Mouse (Mus musculus): Measurements from ENCODE around the gene Tmem72. TPM values are rescaled to one million over a fixed set of nuclear protein-coding genes. Genes with fewer than 3 reads are reported as not detected.

Tmem72 gene
- polyA plus RNA-seq, 1 experiment from 2014 or later, result 1.7 TPM

DNA sequence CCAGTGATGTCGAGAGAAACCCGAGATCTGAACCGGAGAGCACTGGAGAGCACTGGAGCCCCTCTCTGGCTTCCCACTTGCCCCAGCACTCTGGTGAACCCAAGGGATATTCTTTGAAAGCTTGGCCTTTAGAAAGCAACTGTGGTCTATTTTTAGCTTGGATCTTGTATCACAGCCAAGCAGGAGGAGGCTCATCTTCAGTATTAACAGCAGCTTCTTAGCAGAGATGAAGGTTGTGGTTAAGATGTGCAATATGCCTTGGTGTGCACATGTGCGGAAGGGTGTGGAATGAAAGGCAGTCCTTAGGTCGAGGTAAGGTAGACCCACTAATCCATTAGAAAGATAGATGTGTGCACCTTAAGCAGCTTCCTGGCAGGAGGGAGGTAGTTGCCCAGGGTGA, 2.1 kb downstream of the Tmem72 start:
- H3K4me1 ChIP-seq (replicated peaks), result no peaks in the 10 kb centered on the region
- no peak overlapping the region for H3K27ac ChIP-seq (replicated peaks)
- no peaks in the 10 kb centered on the region for H3K9me3 ChIP-seq
- H3K4me2 ChIP-seq, result no peak overlapping the region
- no peaks in the 10 kb centered on the region for H3K36me3 ChIP-seq
- ATAC-seq (ENCODE audit: low FRiP score, low read depth), result no peak
- H3K4me3 ChIP-seq, result no peak overlapping the region
- no peak overlapping the region for H3K9ac ChIP-seq
- no peaks in the 10 kb centered on the region for H3K27me3 ChIP-seq
- 86% methylated on average over 5 of the region's 5 CpGs for WGBS

DNA sequence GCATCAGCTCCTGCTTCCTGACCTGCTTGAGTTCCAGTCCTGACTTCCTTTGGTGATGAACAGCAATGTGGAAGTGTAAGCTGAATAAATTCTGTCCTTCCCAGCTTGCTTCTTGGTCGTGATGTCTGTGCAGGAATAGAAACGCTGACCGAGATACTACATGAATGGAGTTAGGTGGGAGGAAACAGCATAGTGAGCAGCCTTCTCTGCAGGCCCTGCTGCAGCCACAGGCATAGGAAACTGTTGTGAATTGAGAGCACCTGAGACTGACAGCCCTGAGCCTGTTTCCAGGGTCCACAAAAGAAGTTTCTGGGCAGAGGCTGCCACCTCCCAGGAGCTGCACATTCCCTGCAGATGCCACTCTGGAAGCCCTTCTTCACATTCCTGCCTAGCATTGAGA, 2.7 kb downstream of the Tmem72 start:
- 93% methylated on average over 3 of the region's 3 CpGs for WGBS
- Histone ChIP-seq H3K4me2 (no peak overlapping the region), H3K27ac (replicated peaks) (no peak overlapping the region), H3K27me3 (no peaks in the 10 kb centered on the region), H3K9ac (no peak overlapping the region), H3K4me1 (replicated peaks) (no peaks in the 10 kb centered on the region), H3K36me3 (no peaks in the 10 kb centered on the region), H3K9me3 (no peaks in the 10 kb centered on the region), H3K4me3 (no peak overlapping the region)
- ATAC-seq (ENCODE audit: low FRiP score, low read depth), result no peak

DNA sequence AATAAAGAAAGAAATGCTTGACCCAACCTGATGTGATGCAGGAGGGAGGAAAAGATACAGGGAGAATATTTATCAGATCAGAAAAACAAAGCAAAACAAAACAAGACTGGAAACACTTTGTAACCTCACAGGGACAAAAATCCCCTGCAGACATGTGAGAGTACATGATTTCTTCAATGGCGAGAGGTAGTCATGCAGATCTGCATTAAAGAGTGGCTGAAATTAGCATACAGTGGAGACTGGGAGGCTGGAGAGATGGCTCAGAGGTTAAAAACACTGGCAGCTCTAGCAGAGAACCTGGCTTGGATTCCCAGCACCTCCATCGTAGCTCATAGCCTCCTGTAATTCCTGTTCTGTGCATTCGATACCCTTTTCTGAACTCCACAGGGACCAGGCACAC, 4.2 kb downstream of the Tmem72 start:
- Histone ChIP-seq H3K27ac (replicated peaks) (no peak overlapping the region), H3K4me2 (no peak overlapping the region), H3K36me3 (no peaks in the 10 kb centered on the region), H3K4me1 (replicated peaks) (no peaks in the 10 kb centered on the region), H3K27me3 (no peaks in the 10 kb centered on the region), H3K9ac (no peak overlapping the region), H3K4me3 (no peak overlapping the region), H3K9me3 (no peaks in the 10 kb centered on the region)
- no peak for ATAC-seq (ENCODE audit: low FRiP score, low read depth)
- WGBS, result 87% methylated on average over 3 of the region's 3 CpGs

DNA sequence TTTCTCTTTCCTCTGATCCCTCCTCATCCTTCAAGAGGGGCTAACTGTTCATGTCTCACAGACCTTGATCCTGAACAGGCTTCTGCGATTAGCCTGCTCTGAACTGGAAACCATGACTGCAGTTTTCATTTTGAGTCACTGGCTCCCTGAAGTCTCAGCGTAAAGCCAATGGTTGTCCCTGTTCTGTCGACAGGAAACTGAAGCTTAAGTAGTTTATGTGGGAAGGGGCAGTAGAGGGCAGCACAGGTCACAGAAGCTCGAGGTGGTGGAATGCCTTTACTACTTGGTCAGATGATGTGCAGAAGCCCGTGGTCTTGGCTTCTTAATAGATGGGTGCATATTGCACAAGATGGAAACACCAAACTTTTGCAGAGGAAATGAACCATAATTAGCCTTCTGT, 4.7 kb downstream of the Tmem72 start:
- H3K36me3 ChIP-seq, result no peaks in the 10 kb centered on the region
- H3K9ac ChIP-seq, result no peak overlapping the region
- 35% methylated on average over 5 of the region's 5 CpGs for WGBS
- no peak overlapping the region for H3K27ac ChIP-seq (replicated peaks)
- H3K9me3 ChIP-seq, result no peaks in the 10 kb centered on the region
- H3K4me1 ChIP-seq (replicated peaks), result no peaks in the 10 kb centered on the region
- no peak overlapping the region for H3K4me2 ChIP-seq
- H3K27me3 ChIP-seq, result no peaks in the 10 kb centered on the region
- H3K4me3 ChIP-seq, result no peak overlapping the region
- ATAC-seq (ENCODE audit: low FRiP score, low read depth), result no peak

DNA sequence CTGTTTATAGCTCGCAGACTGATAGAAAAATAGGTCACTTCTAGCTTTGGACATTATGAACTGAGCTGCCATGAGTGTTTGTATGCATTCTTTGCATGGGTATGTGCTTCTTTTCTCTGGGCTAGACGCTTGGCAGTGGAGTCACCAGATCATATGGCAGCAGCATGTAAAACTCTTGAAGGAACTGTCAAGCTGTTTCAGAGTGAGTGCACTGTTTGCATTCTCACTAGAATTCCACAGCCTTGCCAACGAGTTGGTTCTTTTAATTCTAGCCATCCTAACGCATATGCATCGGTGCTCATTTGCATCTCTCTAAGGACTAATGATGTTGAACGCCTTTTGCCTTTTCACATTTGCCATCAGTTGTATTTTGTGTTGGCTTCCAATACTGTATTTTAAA, 12.4 kb downstream of the Tmem72 start:
- H3K4me3 ChIP-seq, result no peak overlapping the region
- H3K9ac ChIP-seq, result no peak overlapping the region
- no peak overlapping the region for H3K4me2 ChIP-seq
- no peak for ATAC-seq (ENCODE audit: low FRiP score, low read depth)
- no peaks in the 10 kb centered on the region for H3K4me1 ChIP-seq (replicated peaks)
- WGBS, result 39% methylated on average over 6 of the region's 6 CpGs
- no peaks in the 10 kb centered on the region for H3K36me3 ChIP-seq
- H3K9me3 ChIP-seq, result no peaks in the 10 kb centered on the region
- H3K27ac ChIP-seq (replicated peaks), result no peak overlapping the region
- no peaks in the 10 kb centered on the region for H3K27me3 ChIP-seq

DNA sequence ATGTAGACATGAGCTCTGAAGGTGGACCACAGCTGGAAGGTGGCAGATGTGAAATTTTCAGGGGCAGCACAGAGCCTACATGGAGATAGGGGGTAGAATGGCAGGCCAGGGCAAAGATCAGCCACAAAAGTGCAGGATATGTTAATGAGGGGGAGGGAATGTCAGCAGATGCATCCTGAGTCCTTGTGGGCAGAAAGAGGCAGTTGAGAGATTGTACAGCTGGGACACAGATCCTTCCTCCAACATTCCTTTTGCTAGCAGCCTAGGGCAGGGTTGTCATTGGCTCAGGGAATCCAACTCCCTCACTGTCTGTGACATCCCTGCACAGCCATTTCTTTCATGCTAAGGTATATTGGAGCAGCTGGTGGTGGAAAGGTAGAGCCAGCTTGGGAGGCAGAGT, 15.9 kb downstream of the Tmem72 start:
- H3K9ac ChIP-seq, result no peak overlapping the region
- no peaks in the 10 kb centered on the region for H3K9me3 ChIP-seq
- no peaks in the 10 kb centered on the region for H3K27me3 ChIP-seq
- H3K4me3 ChIP-seq, result no peak overlapping the region
- no peak overlapping the region for H3K4me2 ChIP-seq
- H3K4me1 ChIP-seq (replicated peaks), result no peaks in the 10 kb centered on the region
- no peaks in the 10 kb centered on the region for H3K36me3 ChIP-seq
- ATAC-seq (ENCODE audit: low FRiP score, low read depth), result no peak
- H3K27ac ChIP-seq (replicated peaks), result no peak overlapping the region

DNA sequence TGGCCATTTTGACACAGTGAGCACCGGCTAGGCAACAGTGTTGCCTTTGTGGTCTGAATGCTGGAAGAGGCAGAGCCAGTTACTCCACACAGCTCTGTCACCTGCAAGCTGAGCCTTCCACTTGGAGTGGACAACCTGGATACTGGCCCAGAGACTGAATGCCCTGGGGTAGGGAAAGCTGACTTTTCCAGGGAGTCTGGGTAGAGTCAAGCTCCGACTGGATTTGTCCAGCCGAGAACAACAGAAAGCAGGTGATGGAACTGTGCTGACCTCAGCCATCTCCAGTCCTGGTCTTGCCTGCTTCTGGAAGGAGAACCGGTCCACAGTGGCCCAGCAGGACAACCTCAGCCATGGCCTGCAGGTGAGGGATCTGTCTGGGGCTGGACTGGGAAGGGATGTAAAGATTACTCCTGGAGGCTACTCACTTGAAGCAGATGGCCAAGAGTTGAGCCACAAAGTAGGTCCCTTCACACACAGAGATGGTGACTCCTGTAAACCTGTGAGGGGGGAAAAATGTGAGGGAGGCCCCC, 18.8 kb downstream of the Tmem72 start:
- Histone ChIP-seq H3K4me1 (replicated peaks) (no peaks in the 10 kb centered on the region), H3K36me3 (no peaks in the 10 kb centered on the region), H3K27ac (replicated peaks) (no peak overlapping the region), H3K4me3 (no peak overlapping the region), H3K4me2 (no peak overlapping the region), H3K27me3 (no peaks in the 10 kb centered on the region), H3K9me3 (no peaks in the 10 kb centered on the region), H3K9ac (no peak overlapping the region)
- ATAC-seq (ENCODE audit: low FRiP score, low read depth), result no peak
- WGBS, result 93% methylated on average over 4 of the region's 4 CpGs

DNA sequence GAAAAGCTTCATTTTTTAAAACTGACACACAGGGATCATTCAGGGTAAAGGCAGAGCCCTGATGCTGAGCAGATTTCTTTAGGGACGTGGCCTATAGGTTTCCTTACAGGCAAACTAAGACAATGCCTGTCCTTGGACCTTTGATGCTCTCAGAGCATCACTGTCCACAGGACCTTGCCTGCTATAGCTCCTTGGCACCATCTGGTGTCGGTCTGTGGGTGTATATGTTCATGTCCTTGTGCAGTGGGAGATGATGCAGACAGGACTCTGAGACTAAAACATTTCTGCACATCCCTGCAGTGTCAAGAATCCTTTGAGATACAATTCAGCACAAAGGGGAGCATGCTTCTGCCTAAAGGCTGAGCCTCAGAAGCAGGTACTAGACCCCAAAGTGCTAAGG, 19.3 kb downstream of the Tmem72 start:
- no peak overlapping the region for H3K4me2 ChIP-seq
- H3K4me1 ChIP-seq (replicated peaks), result no peaks in the 10 kb centered on the region
- H3K4me3 ChIP-seq, result no peak overlapping the region
- no peak overlapping the region for H3K27ac ChIP-seq (replicated peaks)
- no peak for ATAC-seq (ENCODE audit: low FRiP score, low read depth)
- no peaks in the 10 kb centered on the region for H3K9me3 ChIP-seq
- H3K9ac ChIP-seq, result no peak overlapping the region
- no peaks in the 10 kb centered on the region for H3K27me3 ChIP-seq
- WGBS, result 70% methylated on average over 2 of the region's 2 CpGs
- no peaks in the 10 kb centered on the region for H3K36me3 ChIP-seq

DNA sequence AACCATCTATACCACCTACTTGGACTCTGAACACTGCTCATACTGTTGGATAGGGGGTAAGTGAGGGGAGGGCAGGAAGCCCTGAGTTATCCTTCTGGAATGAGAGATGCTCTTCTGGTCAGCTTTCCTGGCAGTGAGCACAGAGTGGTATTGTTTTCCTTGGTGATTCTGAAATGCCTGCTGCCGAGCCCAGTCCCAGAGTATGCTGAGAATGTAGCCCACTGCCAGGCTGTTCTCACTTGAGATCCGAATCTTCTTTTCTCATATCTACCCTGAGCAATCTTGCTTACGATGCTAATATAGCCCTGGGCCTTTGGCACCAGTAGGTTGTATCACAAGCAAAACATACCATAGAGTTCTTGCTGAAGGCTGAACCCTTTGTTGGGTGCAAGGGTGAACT, 22.4 kb downstream of the Tmem72 start:
- 72% methylated on average over 3 of the region's 3 CpGs for WGBS
- no peaks in the 10 kb centered on the region for H3K4me1 ChIP-seq (replicated peaks)
- H3K4me2 ChIP-seq, result no peak overlapping the region
- no peak for ATAC-seq (ENCODE audit: low FRiP score, low read depth)
- H3K36me3 ChIP-seq, result no peaks in the 10 kb centered on the region
- no peak overlapping the region for H3K4me3 ChIP-seq
- no peak overlapping the region for H3K9ac ChIP-seq
- no peaks in the 10 kb centered on the region for H3K9me3 ChIP-seq
- no peak overlapping the region for H3K27ac ChIP-seq (replicated peaks)
- no peaks in the 10 kb centered on the region for H3K27me3 ChIP-seq

DNA sequence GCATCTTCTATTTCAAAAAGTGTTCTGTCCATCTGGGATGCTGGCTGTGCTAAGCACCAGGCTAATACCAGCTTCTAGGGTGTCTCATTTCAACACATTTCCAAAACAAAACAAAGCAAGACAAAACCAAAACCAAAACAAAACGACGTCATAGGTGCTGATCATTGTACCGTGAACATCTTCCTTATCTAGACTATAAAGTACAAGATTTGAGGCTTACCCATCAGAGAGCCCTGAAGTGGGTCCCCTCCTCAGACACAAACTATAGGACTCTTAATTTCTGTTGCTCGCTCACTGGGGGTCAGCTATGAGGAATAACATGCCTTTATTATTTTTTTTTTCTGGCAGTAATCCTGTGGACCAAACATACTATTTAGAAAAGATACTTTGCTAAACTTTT, 23.1 kb downstream of the Tmem72 start:
- no peak overlapping the region for H3K4me3 ChIP-seq
- no peaks in the 10 kb centered on the region for H3K4me1 ChIP-seq (replicated peaks)
- H3K27me3 ChIP-seq, result no peaks in the 10 kb centered on the region
- 91% methylated on average over 4 of the region's 4 CpGs for WGBS
- no peak overlapping the region for H3K27ac ChIP-seq (replicated peaks)
- no peaks in the 10 kb centered on the region for H3K9me3 ChIP-seq
- H3K4me2 ChIP-seq, result no peak overlapping the region
- H3K36me3 ChIP-seq, result no peaks in the 10 kb centered on the region
- no peak overlapping the region for H3K9ac ChIP-seq
- ATAC-seq (ENCODE audit: low FRiP score, low read depth), result no peak

DNA sequence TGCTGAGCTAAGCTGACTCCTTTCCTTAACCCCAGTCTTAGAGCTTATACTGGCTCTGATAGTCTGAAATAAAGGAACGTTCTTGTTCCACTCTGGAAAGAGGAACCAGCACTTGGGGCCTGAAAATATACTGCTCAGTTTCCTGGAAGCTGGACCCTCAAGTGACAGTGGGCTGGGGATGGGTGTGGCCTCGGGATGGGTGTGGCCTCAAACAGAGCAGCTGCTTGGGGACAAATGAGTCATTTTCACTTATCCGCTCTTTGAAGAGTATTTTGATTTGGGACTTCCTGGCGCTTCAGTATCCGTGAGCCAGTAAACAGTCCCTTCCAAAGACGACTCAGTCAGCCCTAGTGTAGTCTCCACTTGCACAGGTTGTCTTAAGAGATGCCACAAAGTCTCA, 34.4 kb downstream of the Tmem72 start:
- no peak overlapping the region for H3K4me3 ChIP-seq
- H3K4me2 ChIP-seq, result no peak overlapping the region
- no peak for ATAC-seq (ENCODE audit: low FRiP score, low read depth)
- no peak overlapping the region for H3K9ac ChIP-seq
- no peaks in the 10 kb centered on the region for H3K4me1 ChIP-seq (replicated peaks)
- no peaks in the 10 kb centered on the region for H3K9me3 ChIP-seq
- H3K36me3 ChIP-seq, result no peaks in the 10 kb centered on the region
- 66% methylated on average over 6 of the region's 6 CpGs for WGBS
- H3K27ac ChIP-seq (replicated peaks), result no peak overlapping the region
- no peaks in the 10 kb centered on the region for H3K27me3 ChIP-seq

DNA sequence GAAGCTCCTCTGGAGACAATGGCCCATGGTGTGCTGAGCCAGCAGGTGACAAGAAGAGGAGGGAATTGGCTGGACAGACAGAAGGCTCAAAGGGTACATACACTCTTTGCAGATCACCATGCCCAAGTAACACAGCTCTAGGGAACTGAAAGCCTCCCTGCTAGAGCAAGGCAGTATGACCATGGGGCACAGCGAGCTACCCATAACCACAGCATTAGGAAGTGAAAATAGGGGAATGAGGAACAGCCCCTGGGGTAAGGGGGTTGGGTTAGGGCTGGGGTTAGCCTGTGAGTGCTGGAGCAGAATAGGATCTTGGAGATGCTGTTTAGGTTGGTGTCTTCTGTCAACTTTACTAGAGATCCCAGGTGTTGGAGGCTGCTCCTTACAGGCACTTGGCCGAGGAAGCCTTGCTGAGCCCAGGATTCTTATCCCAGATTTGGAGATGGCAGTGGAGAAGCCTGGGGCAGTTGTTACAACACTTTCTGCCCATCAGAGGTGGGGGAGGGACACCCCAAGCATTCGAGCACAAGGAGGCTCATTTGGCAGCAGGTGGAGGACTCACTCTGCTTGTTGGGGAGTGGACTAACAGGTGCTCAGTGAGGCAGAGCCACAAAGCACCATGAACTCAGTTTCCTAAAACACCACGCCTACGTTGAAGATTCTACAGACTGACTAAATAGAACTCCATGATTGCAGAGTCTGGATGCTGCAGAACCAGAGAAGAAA, 37.0 kb downstream of the Tmem72 start:
- Histone ChIP-seq H3K9ac (no peak overlapping the region), H3K27ac (replicated peaks) (no peak overlapping the region), H3K4me1 (replicated peaks) (no peaks in the 10 kb centered on the region), H3K4me2 (no peak overlapping the region), H3K36me3 (no peaks in the 10 kb centered on the region), H3K27me3 (no peaks in the 10 kb centered on the region), H3K9me3 (no peaks in the 10 kb centered on the region), H3K4me3 (no peak overlapping the region)
- ATAC-seq (ENCODE audit: low FRiP score, low read depth), result no peak
- WGBS, result 79% methylated on average over 5 of the region's 5 CpGs

DNA sequence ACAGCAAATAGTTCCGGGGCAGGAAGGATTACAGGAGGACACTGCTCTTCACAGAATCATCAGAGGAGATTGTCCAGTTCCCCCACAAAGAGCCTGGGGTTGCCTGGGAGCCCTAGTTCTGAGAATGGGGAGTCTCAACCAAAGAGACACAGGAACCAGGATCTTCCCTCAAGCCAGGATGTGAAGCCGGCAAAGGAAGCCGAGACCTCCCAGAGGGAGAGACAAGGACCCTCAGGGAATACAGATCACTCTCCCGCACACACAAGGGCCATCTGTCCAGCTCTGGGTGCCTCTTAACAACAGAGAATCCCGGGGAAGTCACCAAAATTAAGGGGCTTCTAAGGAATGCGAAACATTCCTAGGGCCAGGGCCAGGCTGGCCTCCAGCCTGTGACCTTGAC, 39.4 kb downstream of the Tmem72 start:
- H3K36me3 ChIP-seq, result no peaks in the 10 kb centered on the region
- H3K9me3 ChIP-seq, result no peaks in the 10 kb centered on the region
- no peak overlapping the region for H3K4me3 ChIP-seq
- 60% methylated on average over 6 of the region's 6 CpGs for WGBS
- H3K4me1 ChIP-seq (replicated peaks), result peaks cover 18% of the 10 kb centered on the region
- ATAC-seq (ENCODE audit: low FRiP score, low read depth), result no peak
- no peaks in the 10 kb centered on the region for H3K27me3 ChIP-seq
- H3K9ac ChIP-seq, result no peak overlapping the region
- no peak overlapping the region for H3K4me2 ChIP-seq
- no peak overlapping the region for H3K27ac ChIP-seq (replicated peaks)

Data from hindbrain, embryonic 15.5 days (tissue).